Mouse (Mus musculus) midbrain, embryonic 14.5 days (tissue): ENCODE results near the gene Lrrc46. TPM values are rescaled to one million over a fixed set of nuclear protein-coding genes. Genes with fewer than 3 reads are reported as not detected.

Experiments
- ATAC-seq: fragments of 200-750 bp; cut with Nextera tagmentation; 2 replicates; pipeline ENCODE4 v1.8.0; 2017; ENCODE audit warnings: moderate number of reproducible peaks, moderate library complexity; ENCODE audit not compliant: low FRiP score, low TSS enrichment
- DNase-seq: peaks from one replicate; pipeline ENCODE4 v3.0.0-alpha.2; 2015
- H3K27ac ChIP-seq: fragments of 300-500 bp; sonication (generic); replicated peaks from 2 replicates; pipeline ENCODE4 v1.5.1; 2014; ENCODE audit warnings: mild to moderate bottlenecking, low read depth, low read length, moderate library complexity
- H3K27me3 ChIP-seq: fragments of 300-500 bp; sonication (generic); 2 replicates; pipeline ENCODE4 v1.6.1; 2014; ENCODE audit warnings: low read length, control low read depth, mixed read lengths; ENCODE audit not compliant: control insufficient read depth, insufficient read depth
- H3K36me3 ChIP-seq: fragments of 300-500 bp; sonication (generic); 2 replicates; pipeline ENCODE4 v1.6.1; 2014; ENCODE audit warnings: low read length, control low read depth; ENCODE audit not compliant: control insufficient read depth, insufficient read depth
- H3K4me1 ChIP-seq: fragments of 300-500 bp; sonication (generic); 2 replicates; pipeline ENCODE4 v1.6.1; 2014; ENCODE audit warnings: mild to moderate bottlenecking, antibody characterized with exemption, low read length, control low read depth; ENCODE audit not compliant: control insufficient read depth, insufficient read depth
- H3K4me2 ChIP-seq: fragments of 300-500 bp; sonication (generic); 2 replicates; pipeline ENCODE4 v1.6.1; 2014; ENCODE audit warnings: mild to moderate bottlenecking, low read length, moderate library complexity
- H3K4me3 ChIP-seq: fragments of 300-500 bp; sonication (generic); replicated peaks from 2 replicates; pipeline ENCODE4 v1.5.1; 2014; ENCODE audit warnings: low read depth, low read length
- H3K9ac ChIP-seq: fragments of 300-500 bp; sonication (generic); replicated peaks from 2 replicates; pipeline ENCODE4 v1.6.1; 2014; ENCODE audit warnings: mild to moderate bottlenecking, low read length, moderate library complexity
- H3K9me3 ChIP-seq: fragments of 300-500 bp; sonication (generic); 2 replicates; pipeline ENCODE4 v1.6.1; 2016; ENCODE audit warnings: low read length, control low read depth, mixed read lengths; ENCODE audit not compliant: control insufficient read depth
- WGBS: fragments of 180-500 bp; shearing (Covaris S2); extraction: QIAGEN DNeasy Blood & Tissue Kit; methylation state at CpG from one replicate; pipeline ENCODE4 v1.1.7; 2014; 5-methylcytosine and 5-hydroxymethylcytosine counted together
- polyA plus RNA-seq: library from polyadenylated mRNA; unstranded; fragments of >200 nt; fragmentation: Nextera tagmentation; extraction: Ambion mirVana; gene quantifications from 2 replicates; pipeline ENCODE4 v1.2.1, GENCODE M21; 2014

Lrrc46 gene
- polyA plus RNA-seq: 2.3 and 3.0 TPM in 2 replicates

DNA sequence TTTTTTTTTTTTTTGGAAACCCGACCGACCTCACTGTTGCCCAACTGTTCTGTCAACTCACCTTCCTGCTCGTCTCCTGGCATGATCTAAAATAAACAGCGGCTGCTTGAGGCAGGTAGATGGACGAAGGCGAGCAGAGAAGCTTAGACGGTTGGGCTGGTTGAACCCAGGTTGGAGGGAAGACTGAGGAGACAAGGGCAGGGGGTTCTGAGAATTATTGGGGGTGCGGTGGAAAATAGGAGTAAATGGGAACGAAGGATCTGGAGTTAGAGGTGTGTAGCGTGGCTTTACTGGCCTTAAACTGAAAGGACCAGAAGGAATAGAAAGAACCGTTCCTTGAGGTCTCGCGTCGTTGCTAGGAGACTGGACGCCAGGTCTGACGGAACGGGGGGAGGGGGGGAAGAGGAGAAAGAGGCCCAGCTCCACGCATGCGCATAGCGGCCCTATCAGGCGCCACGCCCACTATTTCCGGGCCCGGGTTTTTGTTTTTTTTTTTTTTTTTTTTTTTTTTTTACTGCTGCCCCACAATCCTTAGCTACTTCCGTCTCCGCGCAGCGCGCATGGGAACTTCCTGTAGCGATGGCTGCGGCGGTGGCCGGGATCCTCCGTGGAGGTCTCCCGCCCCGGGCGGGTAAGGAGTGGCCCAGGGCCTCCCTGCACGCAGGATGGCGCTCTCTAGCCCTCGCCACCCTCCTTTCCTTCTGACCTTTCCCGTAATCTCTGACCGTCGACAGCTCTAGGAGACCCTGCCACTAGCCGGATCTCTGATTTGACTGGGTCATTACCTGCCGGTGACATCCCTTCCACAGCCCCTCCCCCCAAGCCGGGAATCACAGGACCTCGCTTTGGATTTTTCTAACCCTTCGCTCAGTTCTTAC lies at the start of gene Lrrc46, which contains the start of gene Mrpl10:
Gene Lrrc46, minus strand, starts transcription at position 386 of the 878 bp plus-strand sequence.
Gene Mrpl10, plus strand, starts transcription at position 539 of the 878 bp plus-strand sequence.
- DNase-seq (peak; percentile 99), ATAC-seq (peak; percentile 90)
- Histone ChIP-seq H3K27me3 (no peaks in the 10 kb centered on the region), H3K4me2 (peak within 1 kb of the TSS; percentile 83), H3K36me3 (0 out of 2 replicates have a peak, but pooled peaks cover 6% of the 10 kb centered on the region), H3K27ac (peak within 1 kb of the TSS; percentile 84), H3K4me3 (peak within 1 kb of the TSS; percentile 63), H3K9me3 (no peaks in the 10 kb centered on the region), H3K4me1 (peaks cover 13% of the 10 kb centered on the region; the same call in 1 of the 2 replicates), H3K9ac (peak within 1 kb of the TSS; percentile 84)
- WGBS: under 1% methylated on average over 48 of the region's 48 CpGs

DNA sequence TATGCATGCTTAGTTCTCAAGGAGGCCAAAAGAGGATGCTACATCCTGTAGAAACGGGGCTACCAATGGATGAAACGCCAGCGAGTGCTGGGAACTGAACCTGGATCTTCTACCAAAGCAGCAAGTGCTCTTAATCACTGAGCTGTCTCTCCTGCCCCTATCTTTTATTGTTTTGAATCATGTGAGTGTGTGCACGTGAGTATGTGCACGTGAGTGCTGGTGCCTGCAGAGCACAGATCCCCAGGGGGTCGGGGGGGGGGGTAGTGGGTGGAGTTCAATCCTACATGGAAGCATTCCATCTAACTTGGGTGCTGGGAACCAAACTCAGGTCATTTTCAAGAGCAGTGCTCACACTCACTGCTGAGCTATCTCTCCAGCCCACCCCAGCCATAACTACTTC lies 45.2 kb upstream of the Lrrc46 start:
- DNase-seq: no peak
- Histone ChIP-seq H3K4me2 (no peak overlapping the region), H3K9ac (no peak overlapping the region), H3K9me3 (0 out of 2 replicates have a peak, but pooled peaks cover 5% of the 10 kb centered on the region), H3K36me3 (no peaks in the 10 kb centered on the region), H3K27ac (no peak overlapping the region), H3K4me3 (no peak overlapping the region), H3K27me3 (no peaks in the 10 kb centered on the region), H3K4me1 (0 out of 2 replicates have a peak, but pooled peaks cover 3% of the 10 kb centered on the region)
- no peak for ATAC-seq
- 73% methylated on average over 6 of the region's 6 CpGs for WGBS

DNA sequence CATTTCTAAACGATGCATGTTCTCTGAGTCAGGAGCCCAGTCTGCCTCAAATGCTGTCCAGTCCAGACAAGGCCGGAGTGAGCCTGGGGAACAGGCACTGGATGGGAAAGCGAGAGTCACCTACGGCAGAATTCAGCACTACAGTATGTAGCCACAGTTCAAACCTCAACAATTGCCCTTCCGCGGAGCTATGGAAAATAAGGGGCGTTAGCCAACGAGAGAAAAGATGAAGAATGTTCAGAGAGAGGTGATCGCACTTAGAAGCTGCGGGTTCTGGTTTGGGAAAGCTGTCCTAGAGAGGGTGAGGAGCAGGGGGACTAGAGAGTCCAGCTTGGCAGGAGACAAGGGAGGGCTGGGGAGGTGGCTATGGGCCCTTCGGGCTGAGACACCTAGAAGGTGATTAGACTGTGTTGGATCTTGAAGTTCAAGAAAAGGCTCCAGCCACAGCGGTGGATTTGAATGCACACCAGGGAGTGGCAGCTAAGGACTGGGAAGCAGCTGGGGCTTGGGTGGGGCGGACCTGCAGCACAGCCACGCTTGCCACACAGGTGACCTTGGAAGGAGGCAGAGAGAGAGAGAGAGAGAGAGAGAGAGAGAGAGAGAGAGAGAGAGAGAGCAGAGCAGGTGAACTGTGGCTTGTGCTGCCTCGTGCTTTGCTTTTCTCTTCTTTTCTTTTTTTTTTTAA lies 43.8 kb upstream of the Lrrc46 start:
- 0 out of 2 replicates have a peak, but pooled peaks cover 5% of the 10 kb centered on the region for H3K9me3 ChIP-seq
- H3K36me3 ChIP-seq: no peaks in the 10 kb centered on the region
- ATAC-seq (no peak), DNase-seq (no peak)
- no peaks in the 10 kb centered on the region for H3K27me3 ChIP-seq
- WGBS: 89% methylated on average over 15 of the region's 15 CpGs
- H3K27ac ChIP-seq: no peak overlapping the region
- H3K4me3 ChIP-seq: no peak overlapping the region
- H3K9ac ChIP-seq: no peak overlapping the region
- 0 out of 2 replicates have a peak, but pooled peaks cover 3% of the 10 kb centered on the region for H3K4me1 ChIP-seq
- no peak overlapping the region for H3K4me2 ChIP-seq

DNA sequence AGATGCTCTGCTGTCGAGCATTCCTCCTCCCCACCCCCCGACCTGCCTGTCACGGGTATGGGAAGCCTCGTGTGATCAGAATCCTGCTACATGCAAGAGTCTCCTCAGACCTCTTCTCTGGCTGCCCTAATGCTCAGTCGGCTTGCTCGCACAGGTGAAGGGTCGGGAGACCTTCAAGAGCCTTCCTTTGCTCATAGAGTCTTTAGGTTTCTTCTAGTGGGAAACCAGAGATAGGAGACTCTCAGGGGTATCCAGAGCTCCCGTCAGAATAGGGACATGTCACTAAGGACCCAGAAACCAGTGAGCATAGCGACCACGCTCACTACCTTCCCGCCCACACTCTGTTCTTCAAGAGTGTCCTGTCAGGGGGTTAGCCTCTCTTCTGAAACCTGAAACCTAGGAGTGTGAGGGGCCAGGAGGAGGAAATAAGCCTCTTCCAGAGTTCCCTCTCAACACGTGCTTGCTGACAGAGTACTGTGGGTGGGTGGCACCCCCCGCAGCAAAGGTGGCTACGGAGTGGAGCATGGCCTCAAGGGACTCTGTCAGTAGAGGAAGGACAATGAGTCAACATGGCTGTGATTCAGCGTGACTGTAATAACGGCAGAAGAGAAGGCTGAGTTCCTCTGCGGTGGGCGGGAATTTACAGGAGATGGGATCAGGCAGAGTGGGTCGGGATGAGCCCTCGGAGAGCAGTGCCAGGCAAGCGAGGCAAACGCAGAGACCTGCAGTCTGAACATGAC lies 42.4 kb upstream of the Lrrc46 start:
- Histone ChIP-seq H3K4me3 (no peak overlapping the region), H3K27ac (no peak overlapping the region), H3K4me1 (0 out of 2 replicates have a peak, but pooled peaks cover 3% of the 10 kb centered on the region), H3K9me3 (0 out of 2 replicates have a peak, but pooled peaks cover 1% of the 10 kb centered on the region), H3K4me2 (peak overlapping the region; percentile 8; the same call in 1 of the 2 replicates), H3K27me3 (no peaks in the 10 kb centered on the region), H3K36me3 (no peaks in the 10 kb centered on the region), H3K9ac (no peak overlapping the region)
- peak; percentile 19 for DNase-seq
- ATAC-seq: no peak
- 38% methylated on average over 22 of the region's 22 CpGs for WGBS

DNA sequence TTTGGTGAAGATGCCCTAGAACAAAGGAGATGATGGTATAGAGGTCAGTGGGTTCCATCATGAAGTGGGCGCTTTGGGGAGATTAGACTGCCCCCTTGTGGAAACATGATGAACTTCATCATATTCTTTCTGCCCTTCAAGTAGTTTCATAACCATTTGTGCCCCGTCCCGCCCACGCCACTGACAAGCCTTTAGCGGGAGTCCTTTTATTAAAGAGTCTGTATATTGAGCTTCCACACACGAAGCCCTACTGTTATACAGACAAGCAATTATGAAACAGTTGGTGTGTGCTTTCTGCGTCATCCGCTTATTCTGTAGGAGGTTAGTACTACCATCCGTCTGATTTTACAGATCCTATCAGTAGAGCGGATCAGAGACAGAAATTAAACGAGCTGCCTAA lies 41.8 kb upstream of the Lrrc46 start:
- ATAC-seq (no peak), DNase-seq (peak; percentile 63)
- Histone ChIP-seq H3K36me3 (no peaks in the 10 kb centered on the region), H3K27ac (no peak overlapping the region), H3K4me2 (no peak overlapping the region), H3K9me3 (no peaks in the 10 kb centered on the region), H3K9ac (no peak overlapping the region), H3K4me3 (no peak overlapping the region), H3K4me1 (0 out of 2 replicates have a peak, but pooled peaks cover 3% of the 10 kb centered on the region), H3K27me3 (no peaks in the 10 kb centered on the region)
- WGBS: 49% methylated on average over 11 of the region's 11 CpGs

DNA sequence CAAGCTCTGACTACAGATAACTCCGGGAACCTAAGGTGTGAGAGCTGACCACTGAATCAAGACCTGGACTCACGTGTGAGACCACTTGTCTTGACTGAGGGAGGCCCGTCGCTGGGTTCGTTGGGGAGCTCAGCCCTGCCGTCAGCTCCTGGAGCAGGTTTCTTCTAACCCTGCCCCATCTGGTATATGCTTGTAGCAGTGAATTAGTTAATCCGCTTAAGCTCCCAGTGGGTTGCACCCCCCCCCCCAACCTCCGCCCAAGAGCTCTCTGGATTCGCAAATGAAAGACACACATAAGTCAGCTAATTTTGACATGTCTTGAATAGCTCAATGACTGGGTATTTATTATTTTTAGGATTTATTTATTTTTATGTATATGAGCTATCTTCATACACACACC lies 39.1 kb upstream of the Lrrc46 start:
- ATAC-seq (no peak), DNase-seq (peak; percentile 52)
- H3K27me3 ChIP-seq: no peaks in the 10 kb centered on the region
- no peaks in the 10 kb centered on the region for H3K36me3 ChIP-seq
- no peak overlapping the region for H3K27ac ChIP-seq
- H3K9ac ChIP-seq: no peak overlapping the region
- H3K4me2 ChIP-seq: no peak overlapping the region
- H3K4me3 ChIP-seq: no peak overlapping the region
- H3K4me1 ChIP-seq: 0 out of 2 replicates have a peak, but pooled peaks cover 3% of the 10 kb centered on the region
- no peaks in the 10 kb centered on the region for H3K9me3 ChIP-seq
- WGBS: 12% methylated on average over 9 of the region's 9 CpGs

DNA sequence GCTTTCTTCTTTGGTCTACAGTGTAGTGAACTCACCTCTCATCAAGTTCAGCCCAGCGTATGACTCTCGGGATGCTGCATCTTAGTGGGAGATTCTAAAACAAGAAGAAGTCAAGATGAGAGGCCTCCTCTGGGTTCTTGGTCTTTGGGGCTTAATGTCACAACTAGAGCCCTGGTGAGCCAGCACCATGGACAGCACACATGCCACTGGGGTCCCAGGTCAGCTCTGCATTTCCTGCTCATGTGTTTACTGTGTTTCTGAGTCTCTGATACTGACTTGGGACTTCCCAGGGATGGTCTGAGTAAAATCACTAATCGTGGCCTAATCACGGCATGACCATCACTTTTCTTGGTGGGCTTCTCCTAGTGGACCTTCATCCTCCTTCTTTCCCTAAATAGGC lies 37.5 kb upstream of the Lrrc46 start:
- Histone ChIP-seq H3K4me3 (no peak overlapping the region), H3K27ac (no peak overlapping the region), H3K9ac (no peak overlapping the region), H3K27me3 (no peaks in the 10 kb centered on the region), H3K4me1 (no peaks in the 10 kb centered on the region), H3K4me2 (no peak overlapping the region), H3K36me3 (no peaks in the 10 kb centered on the region), H3K9me3 (no peaks in the 10 kb centered on the region)
- WGBS: 76% methylated on average over 4 of the region's 4 CpGs
- ATAC-seq: no peak
- DNase-seq: no peak

DNA sequence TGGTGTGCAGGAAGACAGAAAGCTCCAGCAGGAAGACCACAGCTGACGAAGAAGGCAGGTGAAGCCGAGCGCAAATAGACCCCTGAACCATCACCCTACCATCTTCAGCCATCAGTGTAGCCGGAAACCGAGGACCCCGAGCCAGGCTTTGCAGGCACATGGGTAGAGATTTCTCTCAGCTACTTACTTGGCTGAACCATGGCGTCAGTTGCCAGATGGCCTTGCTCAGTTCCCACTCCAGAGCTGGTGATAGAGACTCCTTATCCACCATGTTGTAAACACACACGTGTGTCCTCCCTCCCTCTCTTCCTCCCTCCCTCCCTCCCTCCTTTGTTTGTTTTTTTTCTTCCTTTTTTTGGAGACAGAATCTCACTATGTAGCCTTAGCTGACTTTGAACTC lies 33.0 kb upstream of the Lrrc46 start:
- H3K9ac ChIP-seq: no peak overlapping the region
- H3K9me3 ChIP-seq: no peaks in the 10 kb centered on the region
- no peak overlapping the region for H3K27ac ChIP-seq
- DNase-seq (no peak), ATAC-seq (no peak)
- no peaks in the 10 kb centered on the region for H3K27me3 ChIP-seq
- no peak overlapping the region for H3K4me2 ChIP-seq
- 76% methylated on average over 8 of the region's 8 CpGs for WGBS
- no peak overlapping the region for H3K4me3 ChIP-seq
- H3K4me1 ChIP-seq: no peaks in the 10 kb centered on the region
- no peaks in the 10 kb centered on the region for H3K36me3 ChIP-seq
